Mouse (Mus musculus) layer of hippocampus, adult 8-10 months (tissue): ENCODE results near the gene Cadps2. TPM values are rescaled to one million over a fixed set of nuclear protein-coding genes. Genes with fewer than 3 reads are reported as not detected.

Experiments
- total RNA-seq, 4 experiments: library from RNA; stranded (reverse); gene quantifications; 2 replicates each; pipeline ENCODE4 v1.2.4; 2022

Gene Cadps2
- total RNA-seq, 4 experiments from 2014 or later: 68.5 to 82.2 (median 77.5) TPM

Other genes with a start within 250 kb of the Cadps2 start
- 1 to 10 TPM in 2 of 4 experiments, under 1 TPM in 2; 0.41 to 1.5 (median 0.92) TPM for gene Rnf133, start 189.1 kb downstream of the Cadps2 start, total RNA-seq
- gene Rnf148, start 184.3 kb downstream of the Cadps2 start, total RNA-seq: 1 to 10 TPM in 1 of 4 experiments, under 1 TPM in 3; 0.27 to 1.0 (median 0.65) TPM
- not detected for gene Tas2r118, start 130.6 kb upstream of the Cadps2 start, total RNA-seq